Mouse (Mus musculus): ENCODE measurements around the gene Gm17018. TPM values are rescaled to one million over a fixed set of nuclear protein-coding genes. Genes with fewer than 3 reads are reported as not detected.

Gm17018 gene
- polyA plus RNA-seq, 1 experiment from 2014 or later: 44.0 TPM

DNA sequence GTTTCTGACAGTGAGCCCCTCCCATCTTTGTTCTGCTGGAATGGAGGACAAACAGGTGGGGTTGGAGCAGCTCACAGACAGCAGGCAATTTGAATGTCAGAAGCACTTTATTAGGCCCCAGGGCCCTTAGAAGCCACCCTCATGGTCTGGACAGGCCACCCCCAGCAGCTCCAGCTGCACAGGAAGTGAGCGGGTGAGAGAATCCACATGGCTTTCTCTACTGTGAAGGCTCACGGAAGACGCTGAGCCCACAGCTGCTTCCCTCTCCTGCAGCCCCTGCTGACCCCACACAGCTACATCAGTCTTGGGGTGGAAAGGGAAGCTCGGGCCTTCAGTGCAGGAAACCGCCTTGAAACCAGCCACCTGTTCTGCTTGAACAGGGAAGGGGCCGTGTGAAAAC lies 8.2 kb upstream of the Gm17018 start:
- ATAC-seq: no peak
- no peak overlapping the region for H3K9ac ChIP-seq
- H3K4me3 ChIP-seq: no peak overlapping the region
- H3K4me2 ChIP-seq: no peak overlapping the region
- H3K4me1 ChIP-seq: no peaks in the 10 kb centered on the region
- H3K27me3 ChIP-seq: peaks cover 21% of the 10 kb centered on the region
- H3K36me3 ChIP-seq (ENCODE audit: poor library complexity, severe bottlenecking): peaks cover 45% of the 10 kb centered on the region
- 86% methylated on average over 6 of the region's 6 CpGs for WGBS
- H3K27ac ChIP-seq: no peak overlapping the region
- no peaks in the 10 kb centered on the region; the same call in 1 of the 2 replicates for H3K9me3 ChIP-seq (replicated peaks)

DNA sequence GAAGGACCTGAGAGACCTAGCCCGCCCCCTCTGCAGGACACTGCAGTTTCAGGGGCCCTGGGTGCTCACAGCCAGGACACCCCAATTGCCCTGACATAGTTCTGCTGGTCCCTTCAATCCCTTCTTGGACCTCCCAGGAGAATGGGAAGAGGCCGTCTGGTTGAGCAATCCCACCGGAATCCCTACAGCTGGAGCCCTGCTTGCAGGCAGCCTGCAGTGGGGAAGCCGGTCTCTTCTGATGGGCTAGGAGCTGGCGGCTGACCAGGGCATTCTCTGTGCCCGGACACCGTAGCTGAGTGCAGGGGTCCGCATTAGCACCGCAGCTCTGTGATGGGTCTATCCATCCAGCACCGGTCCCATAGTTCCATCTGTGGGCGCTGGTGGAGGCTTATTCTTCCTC lies 6.3 kb upstream of the Gm17018 start:
- Histone ChIP-seq H3K9ac (no peak overlapping the region), H3K4me1 (no peaks in the 10 kb centered on the region), H3K9me3 (replicated peaks) (no peaks in the 10 kb centered on the region; the same call in 1 of the 2 replicates), H3K4me3 (no peak overlapping the region), H3K36me3 (ENCODE audit: poor library complexity, severe bottlenecking) (peaks cover 52% of the 10 kb centered on the region), H3K27me3 (peaks cover 16% of the 10 kb centered on the region), H3K27ac (no peak overlapping the region), H3K4me2 (no peak overlapping the region)
- no peak for ATAC-seq
- 94% methylated on average over 11 of the region's 11 CpGs for WGBS

DNA sequence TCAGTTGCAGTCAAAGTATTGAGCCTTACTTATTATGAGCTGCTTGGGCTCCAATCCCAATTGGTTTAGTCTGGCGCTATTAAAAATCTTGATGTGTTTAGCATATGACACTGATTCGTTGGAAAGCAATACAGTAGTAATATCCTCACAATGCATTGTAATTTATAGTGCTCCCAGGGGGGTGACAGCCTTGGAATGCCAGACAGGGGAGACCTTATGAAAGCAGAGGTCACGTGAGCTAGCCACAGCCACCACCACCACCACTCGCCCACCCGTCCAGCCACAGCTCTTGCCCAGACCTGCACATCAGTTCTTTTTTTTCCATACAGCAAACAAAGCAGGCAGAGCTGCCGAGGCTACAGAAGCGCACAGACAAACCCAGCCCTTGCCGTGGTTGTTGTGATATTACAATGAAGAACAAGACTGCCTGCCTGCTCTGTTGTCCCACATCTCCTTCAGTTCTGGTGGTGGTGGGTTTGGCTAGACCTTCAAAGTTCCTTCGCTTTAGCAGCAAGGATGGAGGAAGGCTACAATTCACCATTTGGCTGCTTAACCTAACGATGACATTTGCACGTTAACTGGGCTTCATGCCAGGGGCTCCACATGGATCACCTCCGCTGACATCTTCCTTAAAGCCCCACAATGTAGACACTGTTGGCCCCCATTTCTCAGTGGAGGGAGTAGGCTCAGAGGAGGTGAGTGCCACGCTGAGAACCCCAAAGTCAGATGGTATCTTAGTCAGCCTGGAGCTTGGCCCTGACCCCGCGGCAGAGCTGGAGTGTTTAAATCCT lies 5.7 kb downstream of the Gm17018 start:
- no peak overlapping the region for H3K4me3 ChIP-seq
- H3K4me2 ChIP-seq: no peak overlapping the region
- no peak overlapping the region for H3K27ac ChIP-seq
- H3K36me3 ChIP-seq (ENCODE audit: poor library complexity, severe bottlenecking): no peaks in the 10 kb centered on the region
- WGBS: 52% methylated on average over 15 of the region's 15 CpGs
- peaks cover 24% of the 10 kb centered on the region; the same call in 1 of the 2 replicates for H3K27me3 ChIP-seq
- no peaks in the 10 kb centered on the region for H3K9me3 ChIP-seq (replicated peaks)
- H3K4me1 ChIP-seq: peaks cover 29% of the 10 kb centered on the region
- ATAC-seq: no peak
- H3K9ac ChIP-seq: no peak overlapping the region

DNA sequence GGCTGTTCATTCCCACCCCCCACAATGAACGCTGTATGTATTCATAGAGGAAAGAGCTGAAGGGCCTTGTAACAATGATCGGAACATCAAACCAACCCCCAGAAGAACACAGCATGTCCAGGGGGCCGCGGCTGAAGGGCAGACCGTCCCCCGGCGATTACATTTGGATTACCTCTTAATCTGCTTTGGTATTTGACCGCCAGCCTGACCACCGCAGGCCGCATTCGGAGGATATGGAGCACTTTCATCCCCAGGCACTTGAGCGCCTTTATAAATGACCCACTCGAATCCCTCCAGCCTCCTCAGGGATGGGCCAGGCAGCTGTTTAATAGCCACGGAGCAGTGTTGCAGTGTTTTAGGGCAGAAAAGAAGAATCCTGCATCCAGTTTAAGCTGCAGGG lies 7.0 kb downstream of the Gm17018 start:
- no peak overlapping the region for H3K9ac ChIP-seq
- H3K27me3 ChIP-seq: peaks cover 24% of the 10 kb centered on the region; the same call in 1 of the 2 replicates
- H3K9me3 ChIP-seq (replicated peaks): no peaks in the 10 kb centered on the region
- ATAC-seq: no peak
- H3K4me1 ChIP-seq: peaks cover 29% of the 10 kb centered on the region
- 9% methylated on average over 14 of the region's 14 CpGs for WGBS
- H3K36me3 ChIP-seq (ENCODE audit: poor library complexity, severe bottlenecking): peaks cover 3% of the 10 kb centered on the region; the same call in 1 of the 2 replicates
- H3K4me3 ChIP-seq: no peak overlapping the region
- no peak overlapping the region for H3K27ac ChIP-seq
- H3K4me2 ChIP-seq: no peak overlapping the region

DNA sequence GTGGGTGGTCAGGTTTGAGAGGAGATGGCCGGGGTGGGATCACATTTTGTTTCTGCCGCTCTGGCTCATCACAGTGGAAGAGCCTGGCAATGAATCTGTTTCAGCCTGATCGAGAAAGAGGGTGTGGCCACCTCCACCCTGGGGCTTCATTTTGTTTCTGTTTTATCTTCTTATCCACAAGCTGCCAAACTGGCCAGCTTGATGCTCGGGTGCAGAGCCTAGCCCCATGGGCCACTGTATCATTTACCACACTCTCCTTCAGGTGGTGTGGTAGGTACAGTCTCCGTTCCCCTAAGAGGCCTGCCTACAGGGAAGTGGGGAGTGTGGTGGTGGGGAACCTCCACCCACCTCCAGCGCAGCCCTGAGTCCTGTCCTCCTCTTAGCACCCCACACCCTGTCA lies 12.6 kb downstream of the Gm17018 start:
- H3K27ac ChIP-seq: no peak overlapping the region
- no peak overlapping the region for H3K4me3 ChIP-seq
- no peak for ATAC-seq
- 79% methylated on average over 6 of the region's 6 CpGs for WGBS
- H3K36me3 ChIP-seq (ENCODE audit: poor library complexity, severe bottlenecking): peaks cover 31% of the 10 kb centered on the region
- no peak overlapping the region for H3K9ac ChIP-seq
- peaks cover 4% of the 10 kb centered on the region for H3K4me1 ChIP-seq
- H3K27me3 ChIP-seq: peaks cover 22% of the 10 kb centered on the region
- H3K4me2 ChIP-seq: no peak overlapping the region
- H3K9me3 ChIP-seq (replicated peaks): no peaks in the 10 kb centered on the region

DNA sequence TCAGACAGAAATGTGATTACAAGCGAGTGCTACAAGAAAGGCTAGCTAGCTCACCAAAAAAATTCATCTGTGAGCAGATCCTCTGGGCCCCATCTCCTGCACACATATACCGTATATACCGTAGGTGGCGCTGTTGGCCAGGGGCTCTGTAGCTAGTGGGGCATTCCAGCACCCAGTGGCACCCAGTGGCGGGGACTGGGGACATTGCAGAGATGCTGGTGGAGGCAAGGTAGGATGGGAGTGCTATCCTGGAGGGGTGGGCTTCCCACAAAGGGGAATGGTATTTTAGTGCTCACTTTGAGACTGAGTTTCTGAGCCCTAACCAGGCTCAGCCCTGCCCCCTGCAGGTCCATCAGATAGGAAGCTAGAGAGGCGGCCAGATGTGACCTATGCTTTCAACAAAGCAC lies 13.4 kb downstream of the Gm17018 start:
- H3K27ac ChIP-seq: no peak overlapping the region
- no peak overlapping the region for H3K4me3 ChIP-seq
- H3K27me3 ChIP-seq: peaks cover 27% of the 10 kb centered on the region
- H3K4me2 ChIP-seq: no peak overlapping the region
- H3K9me3 ChIP-seq (replicated peaks): no peaks in the 10 kb centered on the region
- no peak overlapping the region for H3K9ac ChIP-seq
- 0 out of 2 replicates have a peak, but pooled peaks have one; percentile 59 for ATAC-seq
- WGBS: 17% methylated on average over 6 of the region's 6 CpGs
- H3K4me1 ChIP-seq: no peaks in the 10 kb centered on the region
- H3K36me3 ChIP-seq (ENCODE audit: poor library complexity, severe bottlenecking): peaks cover 40% of the 10 kb centered on the region

DNA sequence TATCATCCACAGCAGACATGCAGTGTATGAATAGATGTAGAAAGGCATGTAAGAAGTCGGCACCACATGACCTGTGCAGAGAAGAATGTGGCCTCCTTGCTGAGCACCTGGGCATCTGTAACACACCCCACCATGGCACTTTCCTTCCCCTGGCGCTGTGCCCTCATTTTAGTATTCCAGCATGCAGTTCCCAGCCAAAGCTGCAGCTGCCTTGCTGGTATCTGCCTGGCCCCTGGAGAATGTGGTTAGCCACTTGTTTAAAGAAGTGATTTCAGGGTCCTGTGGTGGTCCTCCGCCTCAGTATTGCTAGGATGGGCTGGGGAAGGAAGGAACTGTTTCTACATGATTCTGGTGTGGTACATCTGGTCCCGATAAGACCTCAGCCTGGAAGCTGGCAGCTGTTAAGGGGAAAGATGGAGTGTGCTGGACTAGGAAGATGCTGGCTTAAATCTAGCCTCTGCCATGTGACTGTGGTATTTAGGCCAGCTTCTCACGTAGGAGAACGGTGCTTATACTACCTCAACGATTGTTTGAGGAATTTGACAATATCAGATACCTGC lies 14.0 kb downstream of the Gm17018 start:
- no peak overlapping the region for H3K27ac ChIP-seq
- no peak overlapping the region for H3K4me3 ChIP-seq
- H3K36me3 ChIP-seq (ENCODE audit: poor library complexity, severe bottlenecking): peaks cover 45% of the 10 kb centered on the region
- H3K9ac ChIP-seq: no peak overlapping the region
- peaks cover 27% of the 10 kb centered on the region for H3K27me3 ChIP-seq
- ATAC-seq: no peak
- no peaks in the 10 kb centered on the region for H3K4me1 ChIP-seq
- 77% methylated on average over 7 of the region's 7 CpGs for WGBS
- H3K9me3 ChIP-seq (replicated peaks): no peaks in the 10 kb centered on the region
- no peak overlapping the region for H3K4me2 ChIP-seq

DNA sequence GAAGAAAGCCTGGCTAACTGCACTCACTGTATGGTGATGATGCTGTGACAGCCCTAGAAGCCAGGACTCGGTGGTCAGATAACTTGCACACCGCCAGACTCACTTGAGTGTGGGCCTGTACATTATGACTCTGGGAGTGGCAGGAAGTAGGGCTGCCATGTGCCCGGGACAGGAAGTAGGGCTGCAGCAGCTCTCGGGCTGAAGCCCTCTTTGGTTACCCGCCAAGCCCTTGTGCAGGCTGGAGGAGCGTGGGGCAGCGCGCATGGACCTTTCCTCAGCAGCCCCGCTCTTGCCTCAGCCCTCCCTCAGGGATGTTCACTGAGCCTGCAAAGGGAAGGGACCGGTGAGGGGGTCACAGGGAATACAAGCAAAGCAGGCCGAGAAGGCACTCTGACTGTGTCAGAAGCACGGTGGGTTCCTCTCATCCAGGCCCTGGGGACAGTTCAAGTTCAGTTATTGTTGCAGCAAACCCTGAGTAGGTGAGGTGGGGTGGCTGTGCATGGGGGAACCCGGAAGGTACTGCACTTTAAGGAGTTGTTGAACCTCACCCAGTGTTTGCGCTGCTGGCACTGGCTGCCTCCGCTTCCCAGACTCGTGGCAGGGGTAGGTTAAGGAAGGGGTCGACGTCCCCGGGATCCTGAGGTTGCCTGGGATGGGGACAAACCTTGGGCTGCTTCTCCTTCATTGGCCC lies 14.7 kb downstream of the Gm17018 start:
- WGBS: 55% methylated on average over 19 of the region's 19 CpGs
- peaks cover 24% of the 10 kb centered on the region for H3K27me3 ChIP-seq
- 0 out of 2 replicates have a peak, but pooled peaks cover 4% of the 10 kb centered on the region for H3K4me1 ChIP-seq
- H3K4me3 ChIP-seq: no peak overlapping the region
- H3K9ac ChIP-seq: no peak overlapping the region
- H3K4me2 ChIP-seq: no peak overlapping the region
- H3K9me3 ChIP-seq (replicated peaks): no peaks in the 10 kb centered on the region
- H3K36me3 ChIP-seq (ENCODE audit: poor library complexity, severe bottlenecking): peaks cover 47% of the 10 kb centered on the region
- H3K27ac ChIP-seq: no peak overlapping the region
- ATAC-seq: no peak

DNA sequence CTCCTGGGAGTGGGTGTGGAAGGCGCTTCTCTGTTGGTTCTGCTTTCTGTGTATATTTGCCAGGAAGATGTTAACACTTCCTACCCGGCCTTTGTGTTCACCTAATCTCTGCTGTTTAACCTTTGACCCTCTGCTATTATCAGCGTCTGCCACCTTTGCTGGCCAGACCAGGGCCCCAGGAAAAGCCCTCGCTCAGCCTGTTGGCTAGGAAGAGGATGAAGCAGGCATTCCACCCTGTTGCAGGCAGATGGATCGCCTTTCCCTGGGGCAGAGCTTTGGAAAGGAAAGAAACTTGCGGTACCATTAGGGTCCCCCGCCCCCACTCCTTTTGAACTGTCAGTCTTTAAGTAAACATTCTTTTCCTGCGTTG lies 15.2 kb downstream of the Gm17018 start:
- peaks cover 47% of the 10 kb centered on the region for H3K36me3 ChIP-seq (ENCODE audit: poor library complexity, severe bottlenecking)
- H3K9ac ChIP-seq: no peak overlapping the region
- 0 out of 2 replicates have a peak, but pooled peaks cover 5% of the 10 kb centered on the region for H3K4me1 ChIP-seq
- no peaks in the 10 kb centered on the region for H3K9me3 ChIP-seq (replicated peaks)
- peaks cover 24% of the 10 kb centered on the region for H3K27me3 ChIP-seq
- no peak overlapping the region for H3K4me2 ChIP-seq
- no peak overlapping the region for H3K27ac ChIP-seq
- WGBS: 21% methylated on average over 8 of the region's 8 CpGs
- no peak overlapping the region for H3K4me3 ChIP-seq
- no peak for ATAC-seq

DNA sequence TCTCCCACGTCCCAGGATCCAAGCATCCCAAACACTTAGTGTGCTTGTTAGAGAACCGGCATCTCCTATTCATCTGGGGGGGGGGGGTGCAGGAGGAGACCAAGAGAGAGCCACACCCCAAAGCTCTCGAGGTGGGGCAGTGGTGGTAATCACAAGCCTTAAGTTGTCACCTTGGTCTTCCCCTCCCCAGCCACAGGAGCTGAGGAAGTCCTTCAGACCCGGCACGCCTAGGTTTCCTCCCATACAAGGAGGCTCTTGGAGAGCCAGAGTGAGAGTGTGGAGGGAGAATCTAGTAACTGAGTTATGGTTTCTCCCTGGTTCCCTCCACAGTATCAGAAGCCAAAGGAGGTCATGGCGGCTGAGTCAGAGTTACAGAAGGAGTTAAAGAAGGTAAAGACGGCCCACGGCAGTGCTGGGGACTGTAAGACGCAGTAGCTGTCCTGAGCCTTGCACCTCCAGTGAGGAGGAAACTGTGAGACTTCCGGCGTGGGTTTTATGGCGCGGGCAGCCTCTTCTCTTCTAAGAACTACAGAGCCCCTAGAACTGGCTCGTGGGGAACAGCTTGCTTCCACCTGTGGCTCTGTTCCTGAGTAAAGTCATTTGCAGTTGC lies 16.8 kb downstream of the Gm17018 start:
- WGBS: 83% methylated on average over 14 of the region's 14 CpGs
- no peak overlapping the region for H3K4me2 ChIP-seq
- H3K36me3 ChIP-seq (ENCODE audit: poor library complexity, severe bottlenecking): peaks cover 45% of the 10 kb centered on the region
- H3K4me3 ChIP-seq: no peak overlapping the region
- H3K4me1 ChIP-seq: peaks cover 10% of the 10 kb centered on the region
- H3K9me3 ChIP-seq (replicated peaks): no peaks in the 10 kb centered on the region; the same call in 1 of the 2 replicates
- H3K27ac ChIP-seq: no peak overlapping the region
- peaks cover 34% of the 10 kb centered on the region for H3K27me3 ChIP-seq
- H3K9ac ChIP-seq: no peak overlapping the region
- ATAC-seq: no peak

DNA sequence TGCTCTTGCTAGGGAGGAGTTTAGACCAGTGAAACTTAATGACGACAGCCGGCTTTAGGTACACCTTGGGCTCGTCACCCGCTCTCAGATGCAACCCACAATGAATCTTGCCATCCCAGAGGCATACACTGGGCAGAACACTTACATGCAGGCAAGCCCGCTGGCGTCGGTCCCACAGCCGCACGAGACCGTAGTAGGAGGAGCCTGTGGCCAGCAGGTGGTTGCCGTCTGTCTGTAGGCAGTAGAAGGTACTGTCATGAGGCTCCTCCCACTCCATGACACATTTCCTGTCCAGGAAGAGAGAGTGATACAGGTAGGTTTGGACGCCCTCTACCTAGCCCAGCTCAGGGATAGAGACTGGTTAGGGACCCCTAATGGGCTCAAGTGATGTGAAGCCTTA lies 18.6 kb downstream of the Gm17018 start:
- Histone ChIP-seq H3K4me3 (no peak overlapping the region), H3K9me3 (replicated peaks) (no peaks in the 10 kb centered on the region; the same call in 1 of the 2 replicates), H3K4me1 (peaks cover 14% of the 10 kb centered on the region), H3K9ac (no peak overlapping the region), H3K4me2 (no peak overlapping the region), H3K36me3 (ENCODE audit: poor library complexity, severe bottlenecking) (peaks cover 41% of the 10 kb centered on the region), H3K27ac (no peak overlapping the region), H3K27me3 (peaks cover 47% of the 10 kb centered on the region)
- no peak for ATAC-seq
- WGBS: 92% methylated on average over 12 of the region's 12 CpGs

DNA sequence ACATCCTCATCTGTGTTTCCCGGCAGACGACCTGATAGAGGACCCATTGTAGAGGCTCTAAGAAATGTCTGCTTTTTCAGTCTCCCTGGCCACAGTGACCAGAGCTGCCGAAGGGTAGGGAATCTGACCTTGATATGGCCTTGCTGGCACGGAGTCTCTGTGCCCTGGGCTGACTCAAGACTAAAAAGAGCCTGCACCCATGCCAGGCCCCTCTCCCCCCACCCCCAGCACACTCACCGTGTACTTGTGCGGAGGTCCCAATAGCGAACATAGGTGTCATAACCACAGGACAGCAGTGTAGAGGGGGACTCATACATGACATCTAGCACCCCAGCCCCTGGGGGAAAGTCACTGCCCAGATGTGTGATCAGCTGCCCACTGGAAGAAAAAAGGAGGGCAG lies 19.0 kb downstream of the Gm17018 start:
- Histone ChIP-seq H3K27me3 (peaks cover 51% of the 10 kb centered on the region), H3K4me1 (peaks cover 14% of the 10 kb centered on the region), H3K27ac (no peak overlapping the region), H3K36me3 (ENCODE audit: poor library complexity, severe bottlenecking) (peaks cover 41% of the 10 kb centered on the region), H3K4me2 (no peak overlapping the region), H3K4me3 (no peak overlapping the region), H3K9ac (no peak overlapping the region), H3K9me3 (replicated peaks) (no peaks in the 10 kb centered on the region; the same call in 1 of the 2 replicates)
- no peak for ATAC-seq
- WGBS: 92% methylated on average over 7 of the region's 7 CpGs
